Mouse (Mus musculus) hindbrain, postnatal 0 days (tissue): ENCODE results near the gene Wdr25. TPM values are rescaled to one million over a fixed set of nuclear protein-coding genes. Genes with fewer than 3 reads are reported as not detected.

Experiments
- ATAC-seq: fragments of 200-750 bp; cut with Nextera tagmentation; 2 replicates; pipeline ENCODE4 v1.8.0; 2017; ENCODE audit warnings: mild to moderate bottlenecking, moderate TSS enrichment, moderate library complexity
- DNase-seq: peaks from one replicate; pipeline ENCODE4 v3.0.0-alpha.2; 2015; ENCODE audit warnings: low spot score
- H3K27ac ChIP-seq: fragments of 300-500 bp; sonication (generic); 2 replicates; pipeline ENCODE4 v1.5.1; 2014; ENCODE audit warnings: mild to moderate bottlenecking
- H3K27me3 ChIP-seq: fragments of 300-500 bp; sonication (generic); 2 replicates; pipeline ENCODE4 v1.6.1; 2014; ENCODE audit warnings: low read length, mixed read lengths; ENCODE audit not compliant: insufficient read depth
- H3K36me3 ChIP-seq: fragments of 300-500 bp; sonication (generic); 2 replicates; pipeline ENCODE4 v1.6.1; 2014; ENCODE audit warnings: low read length, mixed read lengths; ENCODE audit not compliant: insufficient read depth
- H3K4me1 ChIP-seq: fragments of 300-500 bp; sonication (generic); 2 replicates; pipeline ENCODE4 v1.6.1; 2014; ENCODE audit warnings: antibody characterized with exemption, low read length, mixed read lengths; ENCODE audit not compliant: insufficient read depth
- H3K4me2 ChIP-seq: fragments of 300-500 bp; sonication (generic); 2 replicates; pipeline ENCODE4 v1.6.1; 2014; ENCODE audit warnings: low read depth, mild to moderate bottlenecking, low read length, moderate library complexity, mixed read lengths
- H3K4me3 ChIP-seq: fragments of 300-500 bp; sonication (generic); 2 replicates; pipeline ENCODE4 v1.5.1; 2014; ENCODE audit warnings: low read length
- H3K9ac ChIP-seq: fragments of 300-500 bp; sonication (generic); replicated peaks from 2 replicates; pipeline ENCODE4 v1.6.1; 2014; ENCODE audit warnings: mild to moderate bottlenecking, low read length, moderate library complexity, mixed read lengths
- H3K9me3 ChIP-seq: fragments of 300-500 bp; sonication (generic); 2 replicates; pipeline ENCODE4 v1.6.1; 2016; ENCODE audit warnings: low read length, mixed read lengths
- CTCF ChIP-seq: IDR thresholded peaks from 2 replicates; pipeline ENCODE4 v1.5.1; 2016; ENCODE audit warnings: antibody characterized with exemption, control low read depth, low read depth
- WGBS: fragments of 180-500 bp; shearing (Covaris S2); extraction: QIAGEN DNeasy Blood & Tissue Kit; methylation state at CpG from one replicate; pipeline ENCODE4 v1.1.7; 2014; 5-methylcytosine and 5-hydroxymethylcytosine counted together
- polyA plus RNA-seq: library from polyadenylated mRNA; unstranded; fragments of >200 nt; fragmentation: Nextera tagmentation; extraction: Ambion mirVana; gene quantifications from 2 replicates; pipeline ENCODE4 v1.2.1, GENCODE M21; 2015
- total RNA-seq: library from RNA; depleted of rRNA; stranded (reverse); fragments of >200 nt; gene quantifications from 2 replicates; pipeline ENCODE4 v1.2.3, GENCODE M21; 2014; rRNA removed

Gene Wdr25
- total and polyA plus RNA-seq, 2 experiments from 2014 or later: 4.7 to 5.8 TPM

DNA sequence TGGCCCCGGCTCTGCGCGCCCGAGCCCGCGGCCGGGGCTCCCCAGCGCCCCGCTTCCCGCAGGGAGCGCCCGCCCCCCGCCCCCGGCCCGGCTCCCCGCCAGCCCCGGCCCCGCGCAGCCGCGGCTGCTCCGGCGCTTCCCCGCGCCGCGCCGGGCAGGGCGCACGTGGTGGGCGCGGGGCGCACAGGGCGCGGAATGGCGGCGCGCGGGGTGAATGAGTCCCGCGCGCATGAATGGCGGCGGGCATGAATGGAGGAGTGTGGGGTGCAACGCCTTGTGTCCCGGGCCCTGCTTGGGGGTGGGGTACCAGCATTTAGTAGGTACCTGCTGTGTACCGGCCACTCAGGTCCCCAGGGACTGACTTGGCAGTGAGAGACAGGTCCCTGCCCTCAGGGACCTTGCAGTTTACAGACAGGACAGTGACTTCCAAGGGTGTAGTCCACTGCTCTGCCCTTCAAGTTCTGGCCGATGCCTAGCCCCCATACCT lies 174.8 kb downstream of the Wdr25 start, which contains the start of gene Begain:
Gene Begain (minus strand): TSS at position 51 of the 487 bp plus-strand sequence.
- H3K4me3 ChIP-seq: peak within 1 kb of the TSS; percentile 62
- peak within 1 kb of the TSS; percentile 67 for H3K9ac ChIP-seq
- WGBS: 2% methylated on average over 28 of the region's 48 CpGs
- H3K9me3 ChIP-seq: no peaks in the 10 kb centered on the region
- H3K27ac ChIP-seq: peak within 1 kb of the TSS; percentile 74
- peak; percentile 76 for ATAC-seq
- peak within 1 kb of the TSS; percentile 92 for H3K4me2 ChIP-seq
- peak; percentile 56 for DNase-seq
- H3K4me1 ChIP-seq: peaks cover 7% of the 10 kb centered on the region
- H3K36me3 ChIP-seq: no peaks in the 10 kb centered on the region
- no peaks in the 10 kb centered on the region for H3K27me3 ChIP-seq
- TF ChIP-seq CTCF: no peak

DNA sequence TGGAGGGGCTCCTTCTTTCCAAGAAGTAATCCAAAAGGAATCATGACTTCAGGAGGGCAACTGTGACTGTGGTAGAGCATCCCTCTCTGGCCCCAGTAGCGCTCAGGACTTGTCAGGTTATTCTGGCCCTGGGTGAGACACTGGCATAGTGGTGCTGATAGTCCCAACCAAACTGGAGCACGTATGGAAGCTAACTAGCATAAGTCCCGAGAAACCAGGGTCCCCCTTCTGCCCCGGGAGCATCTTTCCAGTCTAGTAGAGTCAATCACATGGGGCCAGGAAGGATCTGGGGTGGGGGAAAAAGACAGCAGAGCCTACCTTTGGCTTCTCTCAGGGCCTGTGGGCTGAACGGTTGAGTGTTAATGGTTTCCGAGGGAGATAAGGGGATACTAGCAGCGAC lies 175.3 kb downstream of the Wdr25 start:
- peak overlapping the region; percentile 62; the same call in 1 of the 2 replicates for H3K4me3 ChIP-seq
- DNase-seq (no peak), ATAC-seq (no peak)
- peaks cover 7% of the 10 kb centered on the region for H3K4me1 ChIP-seq
- no peaks in the 10 kb centered on the region for H3K27me3 ChIP-seq
- no peak for TF ChIP-seq CTCF
- H3K36me3 ChIP-seq: no peaks in the 10 kb centered on the region
- no peak overlapping the region; the same call in 1 of the 2 replicates for H3K9ac ChIP-seq
- no peaks in the 10 kb centered on the region for H3K9me3 ChIP-seq
- WGBS: 75% methylated on average over 7 of the region's 7 CpGs
- no peak overlapping the region for H3K27ac ChIP-seq
- peak overlapping the region; percentile 92 for H3K4me2 ChIP-seq

DNA sequence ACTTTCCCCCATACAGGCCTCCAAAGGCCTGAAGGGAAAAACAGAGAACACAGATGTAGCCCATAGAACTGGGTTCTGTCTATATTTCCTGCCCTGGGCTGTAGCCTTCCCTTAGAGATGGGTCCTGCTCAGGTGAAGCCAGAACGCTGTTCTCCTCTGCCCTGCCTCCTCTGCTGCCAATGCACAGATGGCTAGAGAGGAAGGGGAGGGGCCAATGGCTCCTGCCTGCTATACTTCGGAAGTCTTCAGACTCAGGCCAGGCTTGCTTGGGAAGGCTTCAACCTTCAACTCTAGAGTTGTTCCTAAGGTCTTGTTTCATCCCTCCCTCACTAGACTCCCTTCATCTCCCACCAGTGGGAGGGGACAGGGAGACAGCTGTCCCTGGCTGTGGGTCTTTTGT lies 176.3 kb downstream of the Wdr25 start:
- TF ChIP-seq CTCF: no peak
- no peak overlapping the region for H3K4me3 ChIP-seq
- H3K27me3 ChIP-seq: no peaks in the 10 kb centered on the region
- DNase-seq: no peak
- no peak overlapping the region for H3K9ac ChIP-seq
- no peak overlapping the region for H3K4me2 ChIP-seq
- no peaks in the 10 kb centered on the region for H3K9me3 ChIP-seq
- ATAC-seq: no peak
- no peak overlapping the region for H3K27ac ChIP-seq
- H3K4me1 ChIP-seq: peaks cover 7% of the 10 kb centered on the region
- no peaks in the 10 kb centered on the region for H3K36me3 ChIP-seq
- 45% methylated on average over 2 of the region's 2 CpGs for WGBS

DNA sequence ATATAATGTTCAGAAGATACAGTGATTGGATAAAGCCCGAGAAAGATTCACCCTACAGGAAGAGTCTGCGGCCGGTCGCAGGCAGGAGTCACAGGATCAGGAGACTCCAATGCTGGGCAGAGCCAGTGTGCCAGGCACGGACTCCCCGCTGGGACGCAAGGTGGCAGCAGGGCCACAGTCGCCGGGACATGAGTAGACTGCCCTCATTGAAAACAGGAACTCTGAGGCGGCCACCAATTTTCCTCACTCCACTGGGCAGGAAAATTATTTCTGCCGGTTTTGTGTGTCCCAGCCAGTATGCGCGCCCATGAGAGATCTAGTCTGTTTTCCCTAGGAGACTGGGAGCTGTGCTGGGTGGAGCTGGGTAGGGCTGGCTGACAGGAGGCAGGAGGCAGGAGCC lies 177.8 kb downstream of the Wdr25 start:
- H3K4me2 ChIP-seq: no peak overlapping the region
- H3K27ac ChIP-seq: no peak overlapping the region
- H3K4me3 ChIP-seq: no peak overlapping the region
- no peaks in the 10 kb centered on the region for H3K27me3 ChIP-seq
- peaks cover 7% of the 10 kb centered on the region for H3K4me1 ChIP-seq
- 67% methylated on average over 13 of the region's 13 CpGs for whole genome bisulfite sequencing
- H3K36me3 ChIP-seq: no peaks in the 10 kb centered on the region
- H3K9me3 ChIP-seq: no peaks in the 10 kb centered on the region
- no peak for TF ChIP-seq CTCF
- no peak overlapping the region for H3K9ac ChIP-seq
- ATAC-seq: no peak
- DNase-seq: peak; percentile 36

DNA sequence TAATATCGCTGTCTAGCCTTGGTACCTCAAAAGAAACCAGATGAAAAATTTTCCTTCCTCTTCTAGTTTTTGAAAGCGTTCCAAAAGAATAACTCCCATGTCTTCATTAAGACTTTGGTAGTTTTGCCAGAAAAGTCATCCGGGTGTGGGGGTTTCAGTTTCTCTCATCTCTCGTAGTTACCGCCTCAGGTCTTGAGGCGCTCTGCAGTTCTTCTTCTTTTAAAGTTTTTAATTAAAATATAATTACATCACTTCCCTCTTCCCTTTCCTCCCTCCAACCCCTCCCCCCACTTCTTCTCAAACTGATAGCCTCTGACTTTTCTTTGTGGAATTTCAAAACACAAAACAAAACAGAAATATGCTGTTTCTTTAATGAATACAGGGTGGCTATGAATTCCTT lies 180.7 kb downstream of the Wdr25 start:
- WGBS: 83% methylated on average over 6 of the region's 6 CpGs
- ATAC-seq: no peak
- Histone ChIP-seq H3K27ac (no peak overlapping the region), H3K4me3 (no peak overlapping the region), H3K27me3 (no peaks in the 10 kb centered on the region), H3K4me1 (no peaks in the 10 kb centered on the region), H3K9ac (no peak overlapping the region), H3K4me2 (no peak overlapping the region), H3K36me3 (no peaks in the 10 kb centered on the region), H3K9me3 (no peaks in the 10 kb centered on the region)
- DNase-seq: no peak
- TF ChIP-seq CTCF: no peak

DNA sequence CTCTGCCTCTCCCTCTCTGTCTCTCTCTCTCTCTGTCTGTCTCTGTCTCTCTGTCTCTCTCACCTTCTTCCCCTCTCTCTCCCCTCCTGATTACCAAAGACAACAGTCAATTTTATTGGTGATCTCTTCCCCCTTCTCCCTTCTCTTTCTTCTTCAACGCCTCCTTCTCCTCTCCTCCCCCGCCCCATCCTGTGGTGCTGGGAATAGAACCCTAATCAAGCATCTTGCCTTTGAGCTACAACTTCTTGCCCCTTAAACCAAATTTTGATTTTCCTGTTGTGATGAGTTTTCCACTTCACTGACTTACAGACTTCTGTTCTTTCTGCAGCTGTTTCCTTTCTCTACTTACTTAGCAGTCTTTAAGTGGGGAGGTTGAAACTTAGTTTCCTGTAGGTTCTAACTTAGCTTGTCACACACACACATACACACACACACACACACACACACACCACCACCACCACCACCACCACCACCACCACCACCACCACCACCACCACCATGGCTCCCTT lies 181.4 kb downstream of the Wdr25 start:
- Histone ChIP-seq H3K4me2 (no peak overlapping the region), H3K4me3 (no peak overlapping the region), H3K36me3 (no peaks in the 10 kb centered on the region), H3K4me1 (no peaks in the 10 kb centered on the region), H3K9me3 (no peaks in the 10 kb centered on the region), H3K27me3 (no peaks in the 10 kb centered on the region), H3K27ac (no peak overlapping the region), H3K9ac (no peak overlapping the region)
- ATAC-seq (no peak), DNase-seq (no peak)
- TF ChIP-seq CTCF: no peak
- WGBS: 79% methylated on average over 2 of the region's 2 CpGs

DNA sequence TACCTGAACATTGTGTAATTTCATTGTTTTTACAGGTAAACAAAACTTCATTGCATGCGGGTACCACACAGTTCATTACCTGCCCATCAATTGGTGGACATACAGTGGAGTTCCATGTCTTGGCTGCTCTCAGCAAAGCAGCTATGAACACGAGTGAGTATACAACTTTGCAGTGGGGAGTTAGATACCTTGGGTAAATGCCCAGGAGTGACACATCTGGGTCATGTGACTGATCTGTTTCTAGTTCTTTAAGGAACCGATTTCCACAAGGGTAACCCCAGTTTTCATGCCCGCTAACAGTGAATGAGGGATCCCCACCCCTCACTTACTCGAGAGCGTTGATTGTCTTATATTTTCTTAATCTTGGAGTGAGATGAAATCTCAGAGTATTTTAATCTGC lies 183.6 kb downstream of the Wdr25 start:
- no peak for DNase-seq
- no peak overlapping the region for H3K27ac ChIP-seq
- H3K4me1 ChIP-seq: no peaks in the 10 kb centered on the region
- no peak overlapping the region for H3K4me2 ChIP-seq
- H3K9me3 ChIP-seq: no peaks in the 10 kb centered on the region
- H3K36me3 ChIP-seq: no peaks in the 10 kb centered on the region
- no peak overlapping the region for H3K9ac ChIP-seq
- no peak for ATAC-seq
- H3K27me3 ChIP-seq: no peaks in the 10 kb centered on the region
- 84% methylated on average over 6 of the region's 6 CpGs for WGBS
- no peak for TF ChIP-seq CTCF
- no peak overlapping the region for H3K4me3 ChIP-seq

Other genes starting within 250 kb of the Wdr25 start
- 0.10 and 0.47 TPM in 2 replicates for gene Degs2, start 191.3 kb upstream of the Wdr25 start, total RNA-seq
- 0.73 and 1.4 TPM in 2 replicates for gene Degs2, start 191.3 kb upstream of the Wdr25 start, polyA plus RNA-seq
- gene Yy1, start 100.7 kb upstream of the Wdr25 start, total RNA-seq: 29.6 and 30.2 TPM in 2 replicates
- gene Yy1, start 100.7 kb upstream of the Wdr25 start, polyA plus RNA-seq: 7.9 and 8.2 TPM in 2 replicates
- gene Slc25a29, start 57.7 kb upstream of the Wdr25 start, total RNA-seq: 15.5 and 18.0 TPM in 2 replicates
- 13.0 and 14.4 TPM in 2 replicates for gene Slc25a29, start 57.7 kb upstream of the Wdr25 start, polyA plus RNA-seq
- 4.0 and 13.7 TPM in 2 replicates for gene Slc25a47, start 57.6 kb upstream of the Wdr25 start, total RNA-seq
- gene Slc25a47, start 57.6 kb upstream of the Wdr25 start, polyA plus RNA-seq: 5.9 and 6.7 TPM in 2 replicates
- 114 and 123 TPM in 2 replicates for gene Wars, start 543 bp downstream of the Wdr25 start, total RNA-seq
- 92.4 and 95.4 TPM in 2 replicates for gene Wars, start 543 bp downstream of the Wdr25 start, polyA plus RNA-seq
- gene Begain, start 174.6 kb downstream of the Wdr25 start, total RNA-seq: 60.4 and 76.9 TPM in 2 replicates
- gene Begain, start 174.6 kb downstream of the Wdr25 start, polyA plus RNA-seq: 20.2 and 22.4 TPM in 2 replicates